ENCODE assay signal across 8 mouse cellular contexts in the genomic region with DNA sequence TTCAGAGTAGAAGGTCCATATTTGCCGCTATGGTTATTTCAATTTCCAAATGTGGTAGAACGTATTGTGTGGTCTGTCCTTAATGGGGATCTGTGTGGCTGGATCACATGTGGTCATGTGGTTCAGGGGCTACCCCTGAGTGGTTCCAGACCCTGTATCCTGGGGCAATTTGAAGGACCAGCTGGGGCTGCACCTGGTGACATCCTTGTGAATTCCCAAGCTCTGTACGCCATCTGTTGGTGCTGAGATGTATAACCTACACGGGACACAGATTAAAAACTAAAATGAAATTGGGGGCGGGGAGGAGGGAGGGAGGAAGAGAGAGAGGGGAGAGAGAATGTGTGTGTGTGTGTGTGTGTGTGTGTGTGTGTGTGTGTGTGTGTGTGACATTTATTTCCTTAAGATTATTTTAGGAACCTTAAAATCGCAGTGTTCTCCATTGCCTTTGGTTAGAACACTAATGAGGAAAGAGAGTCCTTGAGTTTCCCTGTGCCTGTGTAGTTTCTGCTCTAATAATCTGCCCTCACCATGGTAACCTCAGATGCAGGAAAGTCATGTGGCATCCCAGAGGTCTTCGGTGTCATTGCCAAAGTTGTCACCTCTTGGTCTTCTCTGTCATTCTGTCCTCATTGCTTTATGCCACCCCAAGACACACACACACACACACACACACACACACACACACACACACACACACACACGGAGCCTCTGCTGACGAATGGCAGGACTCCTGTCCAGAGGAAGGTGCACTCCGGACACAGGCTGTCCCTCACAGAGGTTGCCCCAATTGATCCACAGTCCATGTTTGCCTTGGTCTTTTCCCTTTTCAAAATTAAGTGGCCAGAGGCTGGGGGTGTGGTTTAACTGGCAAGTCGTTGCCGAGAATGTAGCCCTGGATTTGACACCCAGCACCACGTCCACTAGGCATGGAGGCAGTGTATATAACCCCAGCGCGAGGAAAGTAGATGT. TPM values are rescaled to one million over a fixed set of nuclear protein-coding genes. Genes with fewer than 3 reads are reported as not detected.
DNase-seq lines count a peak whose midpoint lies in the region.
"Had no signal": no experiment of that assay in that cellular context is flagged by ENCODE, and none has a peak within 500 bp of the region (broad histone marks: within the 10 kb centered on the region; RNA-seq: fewer than 3 reads in every experiment).

No protein-coding gene starts in this region.

- no peaks in the 10 kb centered on the region for H3K27me3 ChIP-seq in splenic B cell, adult 2 months (ENCODE audit: control insufficient read depth, insufficient read depth, low read length, poor library complexity, severe bottlenecking)

- peak; percentile 11 for DNase-seq in ovary, postnatal 14 days (ENCODE audit: low spot score)
- no peak for DNase-seq in ovary, postnatal 10 days (ENCODE audit: low spot score)
- peak; percentile 40 for DNase-seq in adrenal gland, postnatal 10 days
- DNase-seq in embryo, embryonic 9.5 days (ENCODE audit: extremely low spot score) = peak; percentile 56
- peak; percentile 36 for DNase-seq in kidney, postnatal 10 days
- DNase-seq in lung, postnatal 36 days = peak; percentile 67
- peak; percentile 40 for DNase-seq in splenic B cell, adult 2 months (ENCODE audit: low read depth, low spot score)

- H3K36me3 ChIP-seq in splenic B cell, adult 2 months (ENCODE audit: control insufficient read depth, insufficient read depth, low read length, poor library complexity, severe bottlenecking) = no peaks in the 10 kb centered on the region

RNA-seq across cellular contexts. Expression of gene Meikin, which starts 15.6 kb away (rescaled TPM):
- not detected for total RNA-seq in adrenal gland, postnatal 10 days (2021)
- total RNA-seq: heart, postnatal 36 days had no signal

RNA-seq across cellular contexts. Expression of gene Acsl6, which starts 51.3 kb away (rescaled TPM):
- 1 to 10 TPM; 2.2 to 3.6 TPM for total RNA-seq in adrenal gland, postnatal 10 days (2021)
